Mouse (Mus musculus) spleen, postnatal 10 days (tissue): Measurements from ENCODE around the gene Gm9789.
"Not testable (repeated sequence)": the region's sequence is repeated elsewhere in the genome, so short reads cannot be mapped to it uniquely, and the experiment has no call there.

Experiments used
- DNase-seq, 2 experiments: peaks; one replicate each; pipeline ENCODE4 v3.0.0; 2021 to 2022; ENCODE audit warnings: low spot score in 2 of 2

Gm9789 gene

GRCm38 (mm10) chr16:89157652-89158051 lies at the start of gene Gm9789:
TSS of gene Gm9789 (plus strand) at chr16:89157952.
- no peak for DNase-seq

DNA sequence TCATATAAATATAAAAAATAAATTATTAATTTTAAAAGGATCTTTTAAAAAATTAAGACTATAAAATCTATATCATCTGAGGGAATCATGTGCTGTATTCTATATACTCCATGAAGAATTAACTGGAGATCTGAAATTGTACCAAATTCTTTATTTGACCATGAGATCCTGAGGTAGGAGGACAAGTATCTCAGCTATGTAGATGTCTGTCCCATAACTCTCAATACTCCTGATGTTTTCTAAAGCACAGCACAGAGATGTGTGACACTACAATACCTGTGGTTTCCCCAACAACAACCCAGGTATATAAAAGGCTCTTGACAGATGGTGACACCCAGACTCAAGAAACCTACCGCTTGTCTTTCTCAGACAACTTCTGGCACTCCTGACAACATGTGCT lies 17.2 kb upstream of the Gm9789 start, which contains the start of gene Gm6358:
Gm6358 (plus strand) TSS at position 301 of the 400 bp plus-strand sequence.
- no peak for DNase-seq

- DNase-seq = no peak
These were observed 7.0 kb upstream of the Gm9789 start, which contains the start of gene Gm10061 for GRCm38 (mm10) chr16:89150786-89151185. TSS of gene Gm10061 (plus strand) at chr16:89151086.

- not testable (repeated sequence) for DNase-seq
These were observed 11.4 kb downstream of the Gm9789 start, which contains the start of gene Gm7735 for GRCm38 (mm10) chr16:89169190-89169589. TSS of gene Gm7735 (plus strand) at chr16:89169490.

GRCm38 (mm10) chr16:89174435-89174834 lies 16.7 kb downstream of the Gm9789 start, which contains the start of gene 1110057P08Rik:
TSS of gene 1110057P08Rik (plus strand) at chr16:89174735.
- no peak for DNase-seq

- no peak for DNase-seq
These were observed 30.9 kb downstream of the Gm9789 start for GRCm38 (mm10) chr16:89188621-89189020.

- DNase-seq = no peak
These were observed 47.8 kb downstream of the Gm9789 start, which contains the start of gene Krtap20-2 for GRCm38 (mm10) chr16:89205561-89205960. TSS of gene Krtap20-2 (plus strand) at chr16:89205861.
